Mouse (Mus musculus): ENCODE results near the gene Trub1. TPM values are rescaled to one million over a fixed set of nuclear protein-coding genes. Genes with fewer than 3 reads are reported as not detected.

Trub1 gene
- polyA plus RNA-seq, 1 experiment from 2014 or later = 29.2 TPM

GRCm38 (mm10) chr19:57428641-57429040, 24.1 kb upstream of the Trub1 start:
- no peaks in the 10 kb centered on the region for H3K4me1 ChIP-seq (ENCODE audit: insufficient read depth)
- no peaks in the 10 kb centered on the region for H3K9me3 ChIP-seq (ENCODE audit: low read depth, low read length)
- H3K9ac ChIP-seq = no peak overlapping the region
- no peak for TF ChIP-seq CTCF (IDR thresholded peaks at IDR 0.05; ENCODE audit: low read depth)
- DNase-seq (no peak), ATAC-seq (ENCODE audit: insufficient read depth) (no peak)
- no peak overlapping the region for H3K4me2 ChIP-seq
- no peaks in the 10 kb centered on the region for H3K27me3 ChIP-seq (ENCODE audit: insufficient read depth, low read length)
- 83% methylated on average over 3 of the region's 3 CpGs for WGBS
- no peaks in the 10 kb centered on the region for H3K36me3 ChIP-seq (ENCODE audit: insufficient read depth)
- H3K4me3 ChIP-seq (ENCODE audit: low read depth, low read length) = no peak overlapping the region
- H3K27ac ChIP-seq (ENCODE audit: low read depth) = no peak overlapping the region

GRCm38 (mm10) chr19:57429926-57430325, 22.8 kb upstream of the Trub1 start:
- no peak overlapping the region for H3K4me3 ChIP-seq (ENCODE audit: low read depth, low read length)
- no peaks in the 10 kb centered on the region for H3K36me3 ChIP-seq (ENCODE audit: insufficient read depth)
- no peaks in the 10 kb centered on the region for H3K9me3 ChIP-seq (ENCODE audit: low read depth, low read length)
- DNase-seq (no peak), ATAC-seq (ENCODE audit: insufficient read depth) (no peak)
- no peak overlapping the region for H3K27ac ChIP-seq (ENCODE audit: low read depth)
- H3K9ac ChIP-seq = no peak overlapping the region
- no peak overlapping the region for H3K4me2 ChIP-seq
- WGBS = 67% methylated on average over 6 of the region's 6 CpGs
- no peak for TF ChIP-seq CTCF (IDR thresholded peaks at IDR 0.05; ENCODE audit: low read depth)
- no peaks in the 10 kb centered on the region for H3K4me1 ChIP-seq (ENCODE audit: insufficient read depth)
- no peaks in the 10 kb centered on the region for H3K27me3 ChIP-seq (ENCODE audit: insufficient read depth, low read length)

- no peak for DNase-seq
- no peak overlapping the region for H3K27ac ChIP-seq (ENCODE audit: low read depth)
- WGBS = 40% methylated on average over 6 of the region's 6 CpGs
These were observed 21.2 kb upstream of the Trub1 start for GRCm38 (mm10) chr19:57431476-57431875.

GRCm38 (mm10) chr19:57434024-57434423, 18.7 kb upstream of the Trub1 start:
- Histone ChIP-seq H3K27me3 (ENCODE audit: insufficient read depth, low read length) (no peaks in the 10 kb centered on the region), H3K4me2 (no peak overlapping the region), H3K4me1 (ENCODE audit: insufficient read depth) (no peaks in the 10 kb centered on the region; the same call in 1 of the 2 replicates), H3K9me3 (ENCODE audit: low read depth, low read length) (no peaks in the 10 kb centered on the region), H3K9ac (no peak overlapping the region), H3K27ac (ENCODE audit: low read depth) (no peak overlapping the region), H3K4me3 (ENCODE audit: low read depth, low read length) (no peak overlapping the region), H3K36me3 (ENCODE audit: insufficient read depth) (no peaks in the 10 kb centered on the region)
- ATAC-seq (ENCODE audit: insufficient read depth) (no peak), DNase-seq (no peak)
- WGBS = 74% methylated on average over 6 of the region's 6 CpGs
- no peak for TF ChIP-seq CTCF (IDR thresholded peaks at IDR 0.05; ENCODE audit: low read depth)

More at GRCm38 (mm10) chr19:57431476-57431875, 21.2 kb upstream of the Trub1 start:
- H3K36me3 ChIP-seq (ENCODE audit: insufficient read depth) = no peaks in the 10 kb centered on the region
- no peaks in the 10 kb centered on the region for H3K4me1 ChIP-seq (ENCODE audit: insufficient read depth)
- TF ChIP-seq CTCF (IDR thresholded peaks at IDR 0.05; ENCODE audit: low read depth) = no peak
- no peak overlapping the region for H3K4me3 ChIP-seq (ENCODE audit: low read depth, low read length)
- no peaks in the 10 kb centered on the region for H3K9me3 ChIP-seq (ENCODE audit: low read depth, low read length)
- H3K27me3 ChIP-seq (ENCODE audit: insufficient read depth, low read length) = no peaks in the 10 kb centered on the region
- H3K9ac ChIP-seq = no peak overlapping the region
- no peak overlapping the region for H3K4me2 ChIP-seq
- ATAC-seq (ENCODE audit: insufficient read depth) = no peak

GRCm38 (mm10) chr19:57436586-57437021, 16.1 kb upstream of the Trub1 start:
- DNase-seq = peak; percentile 95
- no peak overlapping the region for H3K4me3 ChIP-seq (ENCODE audit: low read depth, low read length)
- peak; percentile 83 for ATAC-seq (ENCODE audit: insufficient read depth)
- H3K4me1 ChIP-seq (ENCODE audit: insufficient read depth) = peaks cover 10% of the 10 kb centered on the region
- 31% methylated on average over 10 of the region's 10 CpGs for WGBS
- H3K4me2 ChIP-seq = no peak overlapping the region
- TF ChIP-seq CTCF (IDR thresholded peaks at IDR 0.05; ENCODE audit: low read depth) = no peak
- H3K27me3 ChIP-seq (ENCODE audit: insufficient read depth, low read length) = no peaks in the 10 kb centered on the region
- no peak overlapping the region for H3K9ac ChIP-seq
- no peaks in the 10 kb centered on the region for H3K36me3 ChIP-seq (ENCODE audit: insufficient read depth)
- no peaks in the 10 kb centered on the region for H3K9me3 ChIP-seq (ENCODE audit: low read depth, low read length)
- 0 out of 2 replicates have a peak overlapping the region, but pooled peaks have one; percentile 34 for H3K27ac ChIP-seq (ENCODE audit: low read depth)

GRCm38 (mm10) chr19:57437042-57437441, 15.7 kb upstream of the Trub1 start:
- 30% methylated on average over 7 of the region's 7 CpGs for WGBS

GRCm38 (mm10) chr19:57439296-57439695, 13.4 kb upstream of the Trub1 start:
- Histone ChIP-seq H3K36me3 (ENCODE audit: insufficient read depth) (no peaks in the 10 kb centered on the region), H3K4me1 (ENCODE audit: insufficient read depth) (peaks cover 13% of the 10 kb centered on the region)

More at GRCm38 (mm10) chr19:57437042-57437441, 15.7 kb upstream of the Trub1 start:
- Histone ChIP-seq H3K27me3 (ENCODE audit: insufficient read depth, low read length) (no peaks in the 10 kb centered on the region), H3K27ac (ENCODE audit: low read depth) (no peak overlapping the region), H3K4me3 (ENCODE audit: low read depth, low read length) (no peak overlapping the region), H3K9me3 (ENCODE audit: low read depth, low read length) (no peaks in the 10 kb centered on the region), H3K4me2 (no peak overlapping the region), H3K9ac (no peak overlapping the region), H3K4me1 (ENCODE audit: insufficient read depth) (peaks cover 13% of the 10 kb centered on the region), H3K36me3 (ENCODE audit: insufficient read depth) (no peaks in the 10 kb centered on the region)
- TF ChIP-seq CTCF (IDR thresholded peaks at IDR 0.05; ENCODE audit: low read depth) = no peak
- DNase-seq (no peak), ATAC-seq (ENCODE audit: insufficient read depth) (peak; percentile 67)

More at GRCm38 (mm10) chr19:57439296-57439695, 13.4 kb upstream of the Trub1 start:
- ATAC-seq (ENCODE audit: insufficient read depth) (no peak), DNase-seq (no peak)
- Histone ChIP-seq H3K9me3 (ENCODE audit: low read depth, low read length) (no peaks in the 10 kb centered on the region), H3K4me2 (no peak overlapping the region), H3K4me3 (ENCODE audit: low read depth, low read length) (no peak overlapping the region), H3K9ac (no peak overlapping the region), H3K27ac (ENCODE audit: low read depth) (no peak overlapping the region), H3K27me3 (ENCODE audit: insufficient read depth, low read length) (no peaks in the 10 kb centered on the region)
- no peak for TF ChIP-seq CTCF (IDR thresholded peaks at IDR 0.05; ENCODE audit: low read depth)
- WGBS = 89% methylated on average over 5 of the region's 5 CpGs
